Mouse (Mus musculus): ENCODE data around the gene Mkrn1. TPM values are rescaled to one million over a fixed set of nuclear protein-coding genes. Genes with fewer than 3 reads are reported as not detected.
"Not testable (repeated sequence)": the region's sequence is repeated elsewhere in the genome, so short reads cannot be mapped to it uniquely, and the experiment has no call there.

The Mkrn1 gene
- polyA plus RNA-seq, 1 experiment from 2014 or later: 59.4 TPM

- not testable (repeated sequence) for ATAC-seq (ENCODE audit: low FRiP score, low TSS enrichment); H3K9me3 ChIP-seq (ENCODE audit: low read length)
These were observed 3.6 kb downstream of the Mkrn1 start for GRCm38 (mm10) chr6:39416654-39417053.

GRCm38 (mm10) chr6:39415762-39416161 is 4.5 kb downstream of the Mkrn1 start:
- no peak for ATAC-seq (ENCODE audit: low FRiP score, low TSS enrichment)

More at GRCm38 (mm10) chr6:39416654-39417053, 3.6 kb downstream of the Mkrn1 start:
- H3K27ac ChIP-seq (ENCODE audit: low read length); H3K4me1 ChIP-seq (ENCODE audit: insufficient read depth, low read length); H3K36me3 ChIP-seq (ENCODE audit: insufficient read depth, low read length); H3K9ac ChIP-seq (replicated peaks; ENCODE audit: low read length); H3K4me2 ChIP-seq (replicated peaks; ENCODE audit: low read depth, low read length); H3K4me3 ChIP-seq (ENCODE audit: low read length): not testable (repeated sequence)
- H3K27me3 ChIP-seq (ENCODE audit: insufficient read depth, low read length): peaks cover 13% of the 10 kb centered on the region; the same call in 1 of the 2 replicates

GRCm38 (mm10) chr6:39414106-39414505 is 6.2 kb downstream of the Mkrn1 start:
- H3K9ac ChIP-seq (replicated peaks; ENCODE audit: low read length): no peak overlapping the region
- peaks cover 5% of the 10 kb centered on the region; the same call in 1 of the 2 replicates for H3K4me1 ChIP-seq (ENCODE audit: insufficient read depth, low read length)
- peaks cover 8% of the 10 kb centered on the region; the same call in 1 of the 2 replicates for H3K27me3 ChIP-seq (ENCODE audit: insufficient read depth, low read length)
- no peak overlapping the region for H3K4me2 ChIP-seq (replicated peaks; ENCODE audit: low read depth, low read length)
- ATAC-seq (ENCODE audit: low FRiP score, low TSS enrichment): no peak
- no peak overlapping the region for H3K27ac ChIP-seq (ENCODE audit: low read length)
- 84% methylated on average over 1 of the region's 1 CpGs for whole genome bisulfite sequencing
- peaks cover 5% of the 10 kb centered on the region; the same call in 1 of the 2 replicates for H3K36me3 ChIP-seq (ENCODE audit: insufficient read depth, low read length)
- H3K4me3 ChIP-seq (ENCODE audit: low read length): no peak overlapping the region
- H3K9me3 ChIP-seq (ENCODE audit: low read length): no peaks in the 10 kb centered on the region

More at GRCm38 (mm10) chr6:39415762-39416161, 4.5 kb downstream of the Mkrn1 start:
- Histone ChIP-seq H3K36me3 (ENCODE audit: insufficient read depth, low read length) (no peaks in the 10 kb centered on the region), H3K4me3 (ENCODE audit: low read length) (no peak overlapping the region), H3K27me3 (ENCODE audit: insufficient read depth, low read length) (peaks cover 8% of the 10 kb centered on the region; the same call in 1 of the 2 replicates), H3K27ac (ENCODE audit: low read length) (no peak overlapping the region), H3K4me2 (replicated peaks; ENCODE audit: low read depth, low read length) (no peak overlapping the region), H3K9ac (replicated peaks; ENCODE audit: low read length) (no peak overlapping the region), H3K9me3 (ENCODE audit: low read length) (no peaks in the 10 kb centered on the region), H3K4me1 (ENCODE audit: insufficient read depth, low read length) (peaks cover 8% of the 10 kb centered on the region; the same call in 1 of the 2 replicates)
- WGBS: 58% methylated on average over 3 of the region's 5 CpGs

GRCm38 (mm10) chr6:39406480-39406879 is 13.8 kb downstream of the Mkrn1 start:
- Histone ChIP-seq H3K27ac (ENCODE audit: low read length) (no peak overlapping the region), H3K9ac (replicated peaks; ENCODE audit: low read length) (no peak overlapping the region), H3K4me1 (ENCODE audit: insufficient read depth, low read length) (no peaks in the 10 kb centered on the region), H3K9me3 (ENCODE audit: low read length) (no peaks in the 10 kb centered on the region), H3K27me3 (ENCODE audit: insufficient read depth, low read length) (no peaks in the 10 kb centered on the region), H3K36me3 (ENCODE audit: insufficient read depth, low read length) (peaks cover 25% of the 10 kb centered on the region; the same call in 1 of the 2 replicates), H3K4me2 (replicated peaks; ENCODE audit: low read depth, low read length) (no peak overlapping the region), H3K4me3 (ENCODE audit: low read length) (no peak overlapping the region)
- WGBS: 94% methylated on average over 5 of the region's 5 CpGs
- ATAC-seq (ENCODE audit: low FRiP score, low TSS enrichment): no peak

- Histone ChIP-seq H3K27ac (ENCODE audit: low read length) (no peak overlapping the region), H3K4me3 (ENCODE audit: low read length) (no peak overlapping the region), H3K9ac (replicated peaks; ENCODE audit: low read length) (no peak overlapping the region), H3K36me3 (ENCODE audit: insufficient read depth, low read length) (peaks cover 19% of the 10 kb centered on the region; the same call in 1 of the 2 replicates), H3K4me2 (replicated peaks; ENCODE audit: low read depth, low read length) (no peak overlapping the region), H3K4me1 (ENCODE audit: insufficient read depth, low read length) (no peaks in the 10 kb centered on the region), H3K9me3 (ENCODE audit: low read length) (no peaks in the 10 kb centered on the region), H3K27me3 (ENCODE audit: insufficient read depth, low read length) (no peaks in the 10 kb centered on the region)
- no peak for ATAC-seq (ENCODE audit: low FRiP score, low TSS enrichment)
- WGBS: 70% methylated on average over 2 of the region's 2 CpGs
These were observed 17.1 kb downstream of the Mkrn1 start for GRCm38 (mm10) chr6:39403136-39403535.

GRCm38 (mm10) chr6:39400343-39400742 is 19.9 kb downstream of the Mkrn1 start:
- peaks cover 14% of the 10 kb centered on the region; the same call in 1 of the 2 replicates for H3K36me3 ChIP-seq (ENCODE audit: insufficient read depth, low read length)
- no peak for ATAC-seq (ENCODE audit: low FRiP score, low TSS enrichment)
- 79% methylated on average over 7 of the region's 7 CpGs for WGBS
- no peaks in the 10 kb centered on the region for H3K9me3 ChIP-seq (ENCODE audit: low read length)
- H3K4me2 ChIP-seq (replicated peaks; ENCODE audit: low read depth, low read length): no peak overlapping the region
- no peaks in the 10 kb centered on the region for H3K4me1 ChIP-seq (ENCODE audit: insufficient read depth, low read length)
- H3K9ac ChIP-seq (replicated peaks; ENCODE audit: low read length): no peak overlapping the region
- no peak overlapping the region for H3K4me3 ChIP-seq (ENCODE audit: low read length)
- H3K27ac ChIP-seq (ENCODE audit: low read length): no peak overlapping the region
- no peaks in the 10 kb centered on the region for H3K27me3 ChIP-seq (ENCODE audit: insufficient read depth, low read length)

- Histone ChIP-seq H3K4me3 (ENCODE audit: low read length) (no peak overlapping the region), H3K9me3 (ENCODE audit: low read length) (no peaks in the 10 kb centered on the region), H3K4me1 (ENCODE audit: insufficient read depth, low read length) (no peaks in the 10 kb centered on the region), H3K27me3 (ENCODE audit: insufficient read depth, low read length) (no peaks in the 10 kb centered on the region), H3K36me3 (ENCODE audit: insufficient read depth, low read length) (0 out of 2 replicates have a peak, but pooled peaks cover 2% of the 10 kb centered on the region), H3K4me2 (replicated peaks; ENCODE audit: low read depth, low read length) (no peak overlapping the region), H3K9ac (replicated peaks; ENCODE audit: low read length) (no peak overlapping the region), H3K27ac (ENCODE audit: low read length) (no peak overlapping the region)
- 81% methylated on average over 9 of the region's 9 CpGs for WGBS
- ATAC-seq (ENCODE audit: low FRiP score, low TSS enrichment): no peak
These were observed 21.9 kb downstream of the Mkrn1 start for GRCm38 (mm10) chr6:39398342-39398741.

GRCm38 (mm10) chr6:39397046-39397445 is 23.2 kb downstream of the Mkrn1 start:
- Histone ChIP-seq H3K36me3 (ENCODE audit: insufficient read depth, low read length) (no peaks in the 10 kb centered on the region), H3K4me1 (ENCODE audit: insufficient read depth, low read length) (no peaks in the 10 kb centered on the region), H3K27me3 (ENCODE audit: insufficient read depth, low read length) (no peaks in the 10 kb centered on the region), H3K4me2 (replicated peaks; ENCODE audit: low read depth, low read length) (no peak overlapping the region), H3K9me3 (ENCODE audit: low read length) (no peaks in the 10 kb centered on the region), H3K9ac (replicated peaks; ENCODE audit: low read length) (no peak overlapping the region), H3K4me3 (ENCODE audit: low read length) (no peak overlapping the region), H3K27ac (ENCODE audit: low read length) (no peak overlapping the region)
- 90% methylated on average over 6 of the region's 6 CpGs for WGBS
- ATAC-seq (ENCODE audit: low FRiP score, low TSS enrichment): no peak

GRCm38 (mm10) chr6:39395916-39396315 is 24.3 kb downstream of the Mkrn1 start:
- no peak for ATAC-seq (ENCODE audit: low FRiP score, low TSS enrichment)
- no peak overlapping the region for H3K4me2 ChIP-seq (replicated peaks; ENCODE audit: low read depth, low read length)
- H3K4me3 ChIP-seq (ENCODE audit: low read length): no peak overlapping the region
- no peaks in the 10 kb centered on the region for H3K36me3 ChIP-seq (ENCODE audit: insufficient read depth, low read length)
- WGBS: 57% methylated on average over 4 of the region's 4 CpGs
- no peak overlapping the region for H3K27ac ChIP-seq (ENCODE audit: low read length)
- H3K9me3 ChIP-seq (ENCODE audit: low read length): no peaks in the 10 kb centered on the region
- H3K27me3 ChIP-seq (ENCODE audit: insufficient read depth, low read length): no peaks in the 10 kb centered on the region
- no peaks in the 10 kb centered on the region for H3K4me1 ChIP-seq (ENCODE audit: insufficient read depth, low read length)
- no peak overlapping the region for H3K9ac ChIP-seq (replicated peaks; ENCODE audit: low read length)

- Histone ChIP-seq H3K9ac (replicated peaks; ENCODE audit: low read length) (no peak overlapping the region), H3K4me2 (replicated peaks; ENCODE audit: low read depth, low read length) (no peak overlapping the region), H3K4me1 (ENCODE audit: insufficient read depth, low read length) (no peaks in the 10 kb centered on the region), H3K36me3 (ENCODE audit: insufficient read depth, low read length) (no peaks in the 10 kb centered on the region), H3K9me3 (ENCODE audit: low read length) (no peaks in the 10 kb centered on the region), H3K4me3 (ENCODE audit: low read length) (no peak overlapping the region), H3K27ac (ENCODE audit: low read length) (no peak overlapping the region), H3K27me3 (ENCODE audit: insufficient read depth, low read length) (no peaks in the 10 kb centered on the region)
- ATAC-seq (ENCODE audit: low FRiP score, low TSS enrichment): no peak
- WGBS: 61% methylated on average over 4 of the region's 4 CpGs
These were observed 24.8 kb downstream of the Mkrn1 start for GRCm38 (mm10) chr6:39395471-39395870.

Data from kidney, embryonic 16.5 days (tissue).